Mouse (Mus musculus): Measurements from ENCODE around the gene Zfp629.
"Not testable (repeated sequence)": the region's sequence is repeated elsewhere in the genome, so short reads cannot be mapped to it uniquely, and the experiment has no call there.

The Zfp629 gene

DNA sequence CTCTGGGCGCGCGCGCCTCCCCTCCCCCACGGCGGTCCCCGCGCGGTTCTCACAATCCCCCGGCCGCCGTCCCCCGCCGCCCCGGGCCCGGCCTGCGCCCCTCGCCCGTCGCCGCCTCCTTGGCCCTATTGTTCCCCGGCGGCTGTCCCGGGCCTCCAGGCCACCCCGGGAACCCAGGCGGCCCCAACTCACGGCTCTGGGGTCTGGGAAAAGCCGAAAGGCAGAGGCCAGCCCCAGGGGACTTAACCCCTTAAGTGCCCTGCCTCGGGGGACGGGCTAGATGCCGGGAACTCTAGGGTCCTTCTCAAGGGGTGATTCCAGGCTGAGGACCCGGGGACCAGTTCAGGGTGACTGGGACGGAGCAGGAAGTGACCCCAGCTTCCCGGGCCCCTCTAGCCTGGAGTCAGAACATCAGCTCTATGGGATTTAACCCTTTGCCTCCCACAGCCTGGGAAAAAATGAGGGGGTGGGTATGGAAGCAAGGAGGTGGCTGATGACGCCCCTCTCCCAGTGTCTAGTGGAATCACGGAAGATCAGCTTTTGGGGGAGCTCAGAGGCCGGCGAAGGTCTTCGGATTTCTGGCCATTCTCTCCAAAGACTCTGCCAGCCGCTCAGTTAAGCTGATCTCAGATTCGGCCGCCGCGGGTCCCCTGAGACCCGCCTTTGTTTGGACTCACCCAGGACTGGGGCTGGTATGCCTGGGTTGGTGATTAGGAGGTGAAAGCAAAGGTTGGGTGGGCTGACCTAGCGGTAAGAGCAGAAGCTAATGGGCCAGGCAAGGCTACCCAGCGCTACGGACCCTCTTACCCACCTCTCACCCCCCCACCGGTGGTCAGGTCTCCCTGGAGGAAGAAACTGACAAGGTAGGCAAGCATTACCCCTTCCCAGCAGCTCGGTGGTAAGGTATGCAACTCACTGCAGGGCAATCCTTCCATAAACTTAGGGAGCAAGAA is at the start of gene Zfp629:
Zfp629 (minus strand) TSS at position 907 of the 953 bp plus-strand sequence.
- peak; percentile 75 to 76 for DNase-seq (ENCODE audit: low spot score in 2 of 2)

DNA sequence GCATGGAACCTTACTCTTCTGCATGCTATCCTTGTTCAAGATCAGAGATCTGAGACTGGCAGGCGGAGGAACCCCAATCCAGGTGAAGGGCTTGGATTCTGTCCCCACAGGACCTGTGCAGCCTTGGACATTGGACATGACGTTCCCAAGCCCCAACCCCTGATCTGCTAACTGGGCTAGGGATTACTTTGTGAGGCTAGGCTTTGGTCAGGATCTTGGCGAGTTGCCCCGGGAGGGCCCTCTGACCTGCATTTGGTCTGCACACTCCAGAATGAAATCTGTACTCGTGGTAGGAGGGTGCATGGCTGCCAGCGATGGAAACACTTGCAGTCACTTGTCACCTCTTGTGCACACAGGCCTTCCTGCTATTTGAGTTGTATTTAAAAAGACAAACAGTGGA is 47.3 kb upstream of the Zfp629 start:
- no peak for DNase-seq (ENCODE audit: low spot score in 2 of 2)

DNA sequence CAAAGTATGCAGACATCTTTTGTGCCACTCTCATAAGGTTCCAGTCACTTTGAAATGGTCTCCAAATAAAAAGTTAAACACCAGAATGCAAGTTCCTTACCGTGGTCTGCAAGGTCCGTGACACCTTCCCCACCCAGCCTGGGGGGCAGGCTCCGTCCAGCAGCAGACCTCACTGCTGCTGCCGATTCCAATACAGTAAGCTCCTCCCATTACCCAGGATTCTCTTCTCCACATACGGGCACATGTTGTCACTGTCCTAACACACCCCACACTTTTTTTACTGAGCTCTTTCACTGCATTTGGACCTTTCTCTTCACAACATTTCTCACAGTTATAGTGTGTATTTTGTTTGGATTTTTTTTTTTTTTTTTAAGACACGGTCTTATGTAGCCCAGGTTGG is 46.2 kb upstream of the Zfp629 start:
- no peak for DNase-seq (ENCODE audit: low spot score in 2 of 2)

DNA sequence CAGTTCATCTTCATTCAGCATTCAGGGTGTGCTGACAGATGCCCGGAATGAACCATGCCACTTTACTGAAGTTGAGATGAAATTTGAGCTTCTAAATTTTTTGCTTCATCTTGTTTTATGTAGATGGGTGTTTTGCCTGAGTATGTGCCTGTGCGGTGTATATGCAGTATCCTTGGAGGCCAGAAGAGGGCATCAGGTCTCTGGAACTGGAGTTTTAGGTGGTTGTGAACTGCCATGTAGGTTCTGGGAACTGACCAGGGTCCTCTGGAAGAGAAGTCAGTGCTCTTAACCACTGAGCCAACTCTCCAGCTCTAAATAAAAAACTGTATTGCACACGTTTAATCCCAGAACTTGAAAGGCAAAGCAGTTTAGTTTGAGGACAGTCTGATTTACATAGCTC is 45.3 kb upstream of the Zfp629 start:
- DNase-seq (ENCODE audit: low spot score in 2 of 2), result no peak

DNA sequence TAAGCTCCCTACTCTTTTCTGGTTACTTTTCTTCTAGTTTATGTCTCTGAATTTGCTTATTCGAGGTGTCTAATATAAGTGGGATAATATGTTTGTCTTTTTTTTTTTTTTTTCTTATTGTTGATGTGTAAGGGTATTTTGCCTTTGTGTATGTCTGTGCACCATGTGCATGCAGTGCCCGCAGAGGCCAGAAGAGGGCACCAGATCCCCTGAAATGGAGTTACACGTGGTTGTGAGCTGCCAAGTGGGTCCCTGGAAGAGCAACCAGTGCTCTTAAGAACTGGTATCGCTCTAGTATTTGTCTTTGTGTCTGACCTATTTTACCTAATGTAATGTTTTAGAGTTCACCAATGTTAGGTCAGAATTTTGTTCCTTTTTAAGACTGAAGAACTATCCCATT is 41.3 kb upstream of the Zfp629 start:
- peak; percentile 29 to 44 for DNase-seq (ENCODE audit: low spot score in 2 of 2)

DNA sequence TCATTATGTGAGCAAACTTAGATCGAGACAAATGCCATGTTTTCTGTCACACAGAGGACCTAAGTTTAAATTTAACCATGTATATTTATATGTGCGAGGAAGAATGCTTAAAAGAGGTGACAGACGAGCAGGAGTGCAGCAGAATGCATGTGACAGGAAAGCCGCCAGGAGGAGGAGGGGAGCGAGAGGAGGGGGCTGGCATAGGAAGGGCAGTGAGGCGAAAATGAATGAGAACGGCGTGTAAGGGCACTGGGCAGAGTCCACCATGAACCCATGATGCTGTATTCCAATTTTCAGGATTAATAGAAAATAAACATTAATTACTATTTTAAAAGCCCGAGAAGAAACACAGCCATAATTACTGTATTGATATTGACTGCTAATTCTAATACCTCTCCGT is 38.7 kb upstream of the Zfp629 start:
- DNase-seq (ENCODE audit: low spot score in 2 of 2), result no peak

DNA sequence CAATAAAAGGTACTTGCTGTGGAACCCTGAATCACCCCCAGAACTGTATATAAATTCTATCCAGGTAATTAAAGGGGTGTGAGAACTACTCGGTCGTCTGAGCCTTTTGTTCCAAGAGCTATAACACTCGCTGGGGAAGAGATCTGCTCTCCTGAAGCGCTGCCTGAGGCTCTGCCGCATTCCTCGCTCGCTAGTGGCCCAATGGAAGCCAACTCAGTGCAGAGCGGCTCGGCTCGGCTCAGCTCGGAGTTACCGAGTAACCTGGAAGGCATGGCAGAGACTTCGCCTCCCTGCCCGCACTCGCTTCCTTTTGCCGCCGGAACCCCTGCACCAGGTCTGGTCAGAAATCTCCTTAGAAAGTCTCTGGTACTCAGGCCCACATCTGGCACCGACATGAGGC is 36.5 kb upstream of the Zfp629 start:
- no peak for DNase-seq (ENCODE audit: low spot score in 2 of 2)

DNA sequence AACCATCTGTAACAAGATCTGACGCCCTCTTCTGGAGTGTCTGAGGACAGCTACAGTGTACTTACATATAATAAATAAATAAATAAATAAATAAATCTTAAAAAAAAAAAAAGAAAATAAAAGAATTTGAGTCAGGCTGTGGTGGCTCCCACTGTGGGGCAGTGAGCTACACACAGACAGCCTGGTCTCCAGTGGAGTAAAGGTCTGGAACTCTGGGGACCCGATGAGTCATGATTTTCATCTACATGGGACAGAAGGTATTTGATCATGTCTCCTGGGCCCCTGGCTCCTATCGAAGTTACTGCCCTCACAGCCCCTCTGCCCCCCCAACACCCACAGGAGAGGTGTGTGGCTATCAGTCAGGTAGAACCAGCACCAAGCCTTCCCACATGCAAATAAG is 36.0 kb upstream of the Zfp629 start:
- no peak for DNase-seq (ENCODE audit: low spot score in 2 of 2)

DNA sequence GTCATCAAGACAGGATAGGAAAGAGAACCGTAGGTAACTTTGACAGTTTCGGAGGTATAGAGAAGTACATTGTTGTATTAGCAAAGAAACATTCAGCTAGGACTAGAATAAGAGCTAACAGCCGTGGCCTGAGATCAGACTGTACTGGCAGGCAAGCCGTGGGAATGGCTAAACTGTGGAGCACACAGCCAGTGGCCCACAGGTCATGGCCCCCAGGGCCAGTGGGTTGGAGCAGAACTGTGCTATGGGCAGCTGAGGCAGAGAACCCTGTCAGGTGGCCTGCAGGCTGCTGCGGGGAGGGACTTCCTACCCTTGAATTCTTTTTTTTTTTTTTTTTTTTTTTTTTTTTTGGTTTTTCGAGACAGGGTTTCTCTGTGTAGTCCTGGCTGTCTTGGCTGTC is 33.6 kb upstream of the Zfp629 start:
- DNase-seq (ENCODE audit: low spot score in 2 of 2), result no peak

DNA sequence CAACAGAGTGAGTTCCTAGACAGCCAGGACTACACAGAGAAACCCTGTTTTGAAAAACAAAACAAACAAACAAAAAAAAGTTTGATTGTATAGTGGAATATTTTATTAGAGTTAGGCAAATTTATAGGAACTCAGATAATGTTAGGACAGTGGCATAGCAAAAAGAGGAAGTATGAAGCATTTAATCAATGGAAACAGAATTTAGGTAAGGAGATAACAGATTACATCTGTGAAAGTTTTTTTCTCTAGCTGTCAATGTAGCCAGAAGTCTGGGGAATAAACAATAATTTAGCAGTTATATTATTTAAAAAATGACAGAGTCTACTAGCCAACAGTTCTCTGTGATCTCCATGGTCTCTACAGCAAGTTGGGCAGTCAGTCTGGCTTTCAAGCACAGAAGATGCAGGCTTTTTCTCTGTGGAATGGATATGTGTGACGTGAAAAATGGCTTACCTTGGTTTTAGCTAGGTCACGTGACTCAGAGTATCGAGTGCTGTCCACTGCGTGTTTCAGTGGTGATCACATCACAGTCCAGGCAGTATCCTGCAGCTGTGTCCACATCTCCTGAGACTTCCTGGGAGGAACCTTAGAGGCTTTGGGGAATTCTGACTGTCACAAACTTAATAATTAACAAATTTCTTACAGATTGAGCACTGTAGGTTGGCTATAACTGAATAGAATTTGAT is 33.1 kb upstream of the Zfp629 start:
- DNase-seq (ENCODE audit: low spot score in 2 of 2), result no peak

DNA sequence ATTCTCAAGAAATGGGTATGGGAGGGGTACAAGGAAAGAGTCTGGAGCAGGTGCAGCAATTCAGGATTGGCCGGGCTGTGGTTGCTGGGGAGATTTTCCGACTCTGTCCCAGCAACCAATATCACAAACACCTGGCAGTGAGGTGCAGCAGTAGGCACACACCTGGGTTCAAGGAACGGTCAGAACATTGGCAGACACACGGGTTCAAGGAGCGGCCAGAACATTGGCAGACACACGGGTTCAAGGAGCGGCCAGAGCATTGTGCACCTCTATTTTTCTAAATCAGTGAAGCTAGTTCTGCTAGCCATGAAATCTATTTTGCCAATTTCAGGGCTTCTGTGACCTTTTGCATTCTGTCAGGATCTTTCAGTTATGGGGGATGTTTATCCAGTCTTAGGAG is 32.0 kb upstream of the Zfp629 start:
- not testable (repeated sequence) for DNase-seq (ENCODE audit: low spot score in 2 of 2)

DNA sequence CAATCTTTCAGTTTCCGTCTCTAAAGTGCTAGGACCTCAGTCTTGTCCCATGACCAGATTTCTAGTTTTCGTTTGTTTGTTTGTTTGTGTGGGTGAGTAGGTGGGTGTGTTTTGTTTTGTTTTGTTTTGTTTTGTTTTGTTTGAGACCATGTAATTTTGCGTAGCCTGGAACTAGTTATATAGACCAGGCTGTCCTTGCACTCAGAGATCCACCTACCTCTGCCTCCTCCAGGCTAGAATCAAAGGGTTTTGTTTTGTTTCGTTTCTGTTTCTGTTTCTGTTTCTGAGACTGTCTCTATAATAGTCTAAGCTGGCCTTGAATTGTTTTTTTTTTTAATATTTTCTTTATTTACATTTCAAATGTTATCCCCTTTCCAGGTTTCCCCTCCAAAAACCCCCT is 30.8 kb upstream of the Zfp629 start:
- no peak for DNase-seq (ENCODE audit: low spot score in 2 of 2)

DNA sequence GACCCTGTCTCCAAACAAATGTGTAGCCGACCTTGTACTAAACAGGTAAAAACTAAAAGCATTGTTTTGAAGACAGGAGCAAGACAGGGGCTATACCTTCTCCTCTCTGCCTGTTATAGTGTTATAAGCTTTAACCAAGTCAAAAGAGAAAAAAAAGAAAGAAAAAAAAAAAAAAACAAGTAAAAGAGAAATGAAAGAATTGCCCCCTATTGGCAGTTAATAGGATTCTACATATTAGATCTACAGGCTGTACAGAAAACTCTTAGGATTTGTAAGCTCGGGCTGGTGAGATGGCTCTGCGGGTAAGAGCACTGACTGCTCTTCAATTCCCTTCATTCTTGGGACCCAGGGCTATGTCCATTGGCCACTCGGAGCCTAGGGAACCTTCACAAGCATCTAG is 26.7 kb upstream of the Zfp629 start:
- no peak for DNase-seq (ENCODE audit: low spot score in 2 of 2)

DNA sequence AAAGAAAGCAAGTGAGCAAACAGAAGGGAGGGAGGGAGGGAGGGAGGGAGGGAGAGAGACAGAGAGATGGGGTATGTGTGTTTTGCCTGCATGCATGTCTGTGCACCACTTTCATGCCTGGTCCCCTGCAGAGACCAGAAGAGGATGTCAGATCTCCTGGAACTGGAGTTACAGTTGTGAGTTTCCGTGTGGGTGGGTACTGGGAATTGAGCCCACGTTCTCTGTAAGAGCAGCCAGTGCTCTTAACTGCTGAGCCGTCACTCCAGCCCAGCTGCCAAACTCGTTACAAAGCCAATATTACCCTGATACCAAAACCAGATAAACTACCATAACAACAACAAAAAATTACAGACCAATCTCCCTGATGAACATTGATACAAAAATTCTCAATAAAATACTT is 25.7 kb upstream of the Zfp629 start:
- DNase-seq (ENCODE audit: low spot score in 2 of 2), result peak; percentile 11 to 21

DNA sequence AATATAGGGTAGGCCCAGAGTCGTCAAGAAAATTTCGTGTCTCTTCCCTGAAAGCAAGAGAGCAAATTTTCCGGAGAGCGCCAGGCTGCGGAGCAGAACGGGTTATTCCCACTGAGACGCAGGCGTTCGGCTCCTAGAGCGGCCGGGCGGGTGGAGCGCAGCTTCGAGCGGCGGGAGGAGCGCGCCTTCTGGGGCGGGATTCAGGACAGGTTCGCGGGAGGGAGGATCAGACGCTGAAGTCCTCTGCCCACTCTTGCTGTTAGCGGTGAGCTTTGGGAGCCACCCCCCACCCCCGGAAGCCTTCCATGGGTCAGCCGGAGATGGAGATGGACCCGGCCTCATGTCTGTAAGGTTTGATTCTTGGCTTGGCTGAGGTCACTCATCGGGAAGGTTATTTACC is 21.4 kb upstream of the Zfp629 start:
- peak; percentile 77 to 79 for DNase-seq (ENCODE audit: low spot score in 2 of 2)

DNA sequence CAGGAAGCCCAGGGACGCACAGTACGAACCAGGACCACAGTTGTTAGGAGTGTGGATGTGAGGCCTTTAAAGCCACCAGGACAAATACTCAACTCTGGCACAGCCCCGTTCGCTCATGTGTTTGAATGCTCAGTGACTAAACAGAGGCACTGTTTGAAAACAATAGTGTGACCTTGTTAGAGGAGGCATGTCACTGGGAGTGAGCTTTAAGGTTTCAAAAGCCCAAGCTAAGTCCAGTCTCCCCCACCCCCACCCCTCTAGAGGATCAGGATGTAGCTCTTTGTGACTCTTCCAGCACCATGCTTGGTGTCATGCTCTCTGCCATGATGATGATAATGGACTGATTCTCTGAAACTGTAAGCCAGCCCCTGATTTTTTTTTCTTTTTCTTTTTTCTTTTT is 15.8 kb upstream of the Zfp629 start:
- DNase-seq (ENCODE audit: low spot score in 2 of 2), result no peak

DNA sequence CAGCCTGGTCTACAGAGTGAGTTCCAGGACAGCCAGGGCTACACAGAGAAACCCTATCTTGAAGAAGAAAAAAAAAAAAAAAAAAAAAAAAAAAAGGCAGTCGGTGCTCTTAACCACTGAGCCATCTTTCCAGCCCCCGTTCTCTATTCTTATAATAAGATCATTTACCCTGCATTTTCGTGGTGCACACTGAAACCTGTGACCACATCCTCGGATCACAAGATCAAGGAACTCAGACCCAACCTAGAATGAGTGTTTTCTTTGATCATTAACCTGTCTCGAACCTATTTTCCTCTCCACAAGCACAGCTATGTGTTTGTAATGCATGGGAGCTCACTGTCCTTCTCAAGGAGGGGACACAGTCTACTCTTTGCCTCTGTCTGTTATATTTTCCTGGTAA is 13.0 kb upstream of the Zfp629 start:
- no peak for DNase-seq (ENCODE audit: low spot score in 2 of 2)

DNA sequence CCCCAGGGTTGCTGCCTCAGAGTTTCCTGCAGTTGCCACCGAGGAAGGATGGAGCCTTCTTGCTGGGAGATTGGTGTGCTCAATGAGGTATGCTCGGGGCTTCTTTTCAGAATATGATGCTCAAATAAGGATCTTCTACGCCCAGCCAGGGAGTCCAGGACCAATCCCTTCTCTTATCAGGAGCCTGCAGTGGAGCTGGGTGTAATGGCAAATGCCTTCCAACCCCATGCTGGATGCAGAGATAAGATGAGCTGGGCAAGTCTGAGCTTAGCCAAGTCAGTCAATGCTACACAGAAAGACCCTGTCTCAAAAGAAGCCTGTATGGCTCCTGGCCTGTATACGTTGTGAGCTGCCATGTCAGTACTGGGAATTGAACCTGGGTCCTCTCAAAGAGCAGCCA is 10.9 kb upstream of the Zfp629 start:
- no peak for DNase-seq (ENCODE audit: low spot score in 2 of 2)

DNA sequence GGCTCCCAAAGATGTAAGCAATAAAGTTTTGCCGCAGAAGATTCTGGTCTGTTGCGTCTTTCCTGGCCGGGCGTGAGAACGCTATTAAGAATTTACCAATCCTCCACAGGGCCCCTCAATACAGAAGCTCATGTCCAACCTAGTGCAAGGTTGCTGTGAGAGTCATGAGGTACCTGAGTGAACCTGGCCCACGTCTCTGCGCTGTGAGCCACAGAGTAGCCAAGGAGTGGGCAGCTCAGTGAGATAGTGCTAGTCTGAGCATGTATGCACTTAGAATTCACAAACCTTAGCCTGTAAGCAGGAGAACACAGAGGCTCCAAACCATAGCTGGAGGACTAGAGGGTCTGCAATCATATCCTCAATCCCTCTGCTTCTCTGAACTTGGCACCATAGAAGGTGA is 10.4 kb upstream of the Zfp629 start:
- DNase-seq (ENCODE audit: low spot score in 2 of 2), result no peak

DNA sequence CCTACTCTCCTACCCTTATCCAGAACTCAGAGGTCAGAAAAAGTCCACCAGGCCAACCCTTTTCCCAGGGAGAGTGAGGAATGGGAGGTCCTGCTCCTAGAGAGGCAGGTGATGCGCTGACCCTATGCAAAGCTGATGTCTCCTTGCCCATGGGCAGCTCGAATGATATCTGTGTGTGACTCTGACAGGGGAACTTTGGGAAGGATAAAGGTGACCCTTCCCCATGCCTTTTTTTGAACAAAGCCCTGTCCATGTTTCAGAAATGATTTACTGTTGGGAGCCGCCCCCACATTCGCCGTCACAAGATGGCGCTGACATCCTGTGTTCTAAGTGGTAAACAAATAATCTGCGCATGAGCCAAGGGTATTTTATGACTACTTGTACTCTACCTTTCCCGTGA is 2.8 kb upstream of the Zfp629 start:
- DNase-seq (ENCODE audit: low spot score in 2 of 2), result not testable (repeated sequence)

DNA sequence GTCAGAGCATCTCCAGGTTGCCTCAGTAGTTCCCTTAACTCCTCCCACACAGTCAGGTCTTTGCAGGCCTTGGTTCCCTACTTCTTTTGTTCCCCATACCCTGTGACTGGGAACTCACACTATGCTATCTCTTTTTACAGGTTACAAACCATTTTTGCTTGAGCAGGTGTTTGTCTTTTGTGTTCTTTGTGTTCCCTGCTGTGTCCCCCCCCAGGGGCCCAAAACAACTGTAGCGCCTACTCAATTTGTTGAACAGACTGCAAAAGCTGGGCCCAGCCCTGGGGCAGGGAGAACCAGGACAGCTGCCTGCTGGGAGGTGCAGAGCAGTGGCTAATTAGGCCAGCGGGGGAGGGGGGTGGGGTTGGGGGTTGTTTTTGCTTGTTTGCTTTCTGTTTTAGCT is 2.4 kb upstream of the Zfp629 start:
- no peak for DNase-seq (ENCODE audit: low spot score in 2 of 2)

DNA sequence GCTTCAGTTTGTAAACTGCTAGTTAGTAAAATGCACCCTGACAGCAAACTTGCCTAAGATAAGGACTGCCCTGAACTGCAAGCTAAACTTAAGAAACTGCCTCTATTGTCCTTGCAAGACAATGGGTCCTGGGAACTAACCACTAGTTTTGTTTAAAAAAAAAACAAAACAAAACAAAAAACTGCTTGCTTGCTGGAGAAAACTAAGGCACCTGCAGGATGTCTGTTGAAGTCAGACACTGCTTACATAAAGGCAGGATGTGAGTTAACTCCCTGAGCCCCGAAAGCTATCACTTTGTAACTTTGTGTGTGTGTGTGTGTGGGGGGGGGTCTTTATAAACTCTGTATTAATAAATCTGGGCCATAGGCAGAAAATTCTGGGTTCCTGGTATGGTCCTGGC is 1.3 kb upstream of the Zfp629 start:
- no peak for DNase-seq (ENCODE audit: low spot score in 2 of 2)

DNA sequence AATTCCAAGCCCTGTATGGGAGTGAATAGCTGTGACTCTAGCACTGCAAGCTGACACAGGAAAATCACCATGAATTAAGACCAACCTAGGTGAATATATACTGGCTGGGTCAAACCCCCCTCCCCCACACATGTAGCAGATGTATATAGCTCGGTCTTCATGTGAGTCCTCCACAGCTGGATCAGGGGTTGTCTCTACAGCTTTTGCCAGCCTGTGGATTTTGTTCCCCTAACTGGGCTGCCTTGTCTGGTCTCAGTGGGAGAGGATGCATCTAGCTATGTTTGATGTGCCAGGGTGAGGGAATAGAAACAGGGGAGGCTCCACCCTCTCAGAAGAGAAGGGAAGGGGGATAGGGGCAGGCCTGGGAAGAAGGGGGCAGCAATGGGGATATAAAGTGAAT is 739 bp upstream of the Zfp629 start:
- no peak for DNase-seq (ENCODE audit: low spot score in 2 of 2)

Data from right cerebral cortex, adult 2 months (tissue).